Mouse (Mus musculus) mature B cell (primary cell): ENCODE data around the gene Atp11a.

Experiments
- in situ Hi-C: fragments of 300-500 bp; cut with MboI; formaldehyde crosslinking; loops from 2 replicates; pipeline ENCODE4 v1.14.3; 2019

The Atp11a gene

GRCm38 (mm10) chr8:12906597-12906996, 149.8 kb downstream of the Atp11a start:
- in situ Hi-C loops = no loop called here

- in situ Hi-C loops = no loop called here
Measured at GRCm38 (mm10) chr8:12907730-12908129, 150.9 kb downstream of the Atp11a start.

- in situ Hi-C loops = no loop called here
Measured at GRCm38 (mm10) chr8:12912011-12912410, 155.2 kb downstream of the Atp11a start.

GRCm38 (mm10) chr8:12915187-12916006, 158.6 kb downstream of the Atp11a start:
- in situ Hi-C loops = no loop called here

GRCm38 (mm10) chr8:12916156-12916900, 159.5 kb downstream of the Atp11a start:
- in situ Hi-C loops = no loop called here

GRCm38 (mm10) chr8:12917029-12917428, 160.2 kb downstream of the Atp11a start:
- in situ Hi-C loops = no loop called here

- in situ Hi-C loops = no loop called here
Measured at GRCm38 (mm10) chr8:12917831-12918230, 161.0 kb downstream of the Atp11a start.
